Mouse (Mus musculus): Measurements from ENCODE around the gene B3galt2.
"Not testable (repeated sequence)": the region's sequence is repeated elsewhere in the genome, so short reads cannot be mapped to it uniquely, and the experiment has no call there.

Gene B3galt2

DNA sequence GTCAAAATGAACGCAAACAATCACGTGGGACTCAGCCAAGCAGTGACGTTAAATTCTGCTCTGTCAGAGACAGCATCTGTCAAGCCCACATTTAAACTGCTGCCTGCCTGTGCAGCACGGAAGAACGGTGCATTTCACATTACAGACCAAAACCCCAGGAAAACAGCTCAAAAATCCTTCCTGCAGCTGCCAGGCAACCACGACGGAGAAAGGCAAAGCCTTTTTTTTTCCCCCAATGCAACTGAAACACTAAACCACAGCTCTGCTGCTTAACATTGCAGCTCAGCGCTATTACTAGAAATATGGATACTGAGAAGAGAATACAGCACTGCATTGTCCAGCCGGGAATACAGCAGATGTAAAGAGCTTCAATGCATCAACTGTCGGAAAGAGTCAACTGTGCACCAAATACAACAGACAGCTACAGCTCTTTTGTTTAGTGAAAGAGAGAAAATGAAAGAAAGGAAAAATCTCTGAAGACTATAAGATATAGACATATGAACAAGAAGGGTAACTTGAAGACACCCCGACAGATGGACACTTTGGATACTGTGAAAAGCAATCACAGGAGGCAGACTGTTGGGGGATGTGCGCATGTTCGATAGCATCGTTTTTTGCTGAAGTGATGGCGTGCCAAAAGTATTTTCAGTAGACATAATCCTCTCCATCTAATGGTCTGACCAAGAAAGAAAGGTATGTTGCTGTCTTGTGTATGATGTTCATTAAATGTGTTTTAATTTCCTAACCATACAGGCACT is at the start of gene B3galt2:
Gene B3galt2 (plus strand): TSS at position 15 of the 758 bp plus-strand sequence.
- in situ Hi-C loops (cut with MboI; ENCODE audit: low pct_unique_long_range_greater_than_20kb in 1 of 2, low sequenced_read_pairs in 2 of 2, unreplicated experiment in 1 of 2) = no loop called here

DNA sequence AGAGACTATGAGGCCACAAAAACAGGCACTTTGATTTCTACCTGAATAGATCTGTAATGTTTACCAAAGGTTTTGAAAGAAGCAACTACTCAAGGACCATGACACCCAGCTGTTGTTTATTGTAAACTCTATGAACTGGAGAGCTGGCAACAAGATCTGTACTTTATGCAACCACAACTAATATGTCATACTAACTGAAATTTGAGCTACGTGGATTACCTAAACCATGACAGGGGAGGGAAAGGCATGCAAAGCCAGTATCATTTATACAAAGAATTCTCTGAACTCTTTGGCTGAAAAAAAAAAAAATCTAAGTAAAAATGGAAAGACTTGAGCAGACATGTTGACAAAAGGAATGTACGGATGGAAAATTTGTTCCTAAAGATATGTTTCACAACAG is 43.6 kb upstream of the B3galt2 start:
- in situ Hi-C loops (cut with MboI; ENCODE audit: low pct_unique_long_range_greater_than_20kb in 1 of 2, low sequenced_read_pairs in 2 of 2, unreplicated experiment in 1 of 2) = no loop called here

DNA sequence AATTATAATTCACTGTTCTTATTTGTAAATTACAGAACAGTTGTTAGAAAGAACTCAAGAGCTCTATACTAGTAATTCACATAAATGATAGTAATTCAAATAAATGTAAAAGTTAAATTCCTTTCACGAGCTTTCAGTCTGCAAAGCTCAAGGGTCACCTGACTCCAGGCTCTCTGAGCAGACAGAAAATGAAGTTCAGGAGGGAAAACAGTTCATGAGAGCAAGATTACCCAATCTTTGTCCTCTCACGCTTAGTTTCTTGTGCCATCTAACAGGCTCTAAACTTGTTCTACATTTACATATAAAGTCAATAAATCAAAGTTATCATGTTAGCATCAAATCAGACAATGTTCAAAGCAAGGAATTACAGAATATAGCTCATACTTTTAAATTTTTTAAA is 31.6 kb upstream of the B3galt2 start:
- in situ Hi-C loops (cut with MboI; ENCODE audit: low pct_unique_long_range_greater_than_20kb in 1 of 2, low sequenced_read_pairs in 2 of 2, unreplicated experiment in 1 of 2) = no loop called here

- in situ Hi-C loops (cut with MboI; ENCODE audit: low pct_unique_long_range_greater_than_20kb in 1 of 2, low sequenced_read_pairs in 2 of 2, unreplicated experiment in 1 of 2) = no loop called here
Observed at GRCm38 (mm10) chr1:143612901-143613300, 27.6 kb upstream of the B3galt2 start.

- in situ Hi-C loops (cut with MboI; ENCODE audit: low pct_unique_long_range_greater_than_20kb in 1 of 2, low sequenced_read_pairs in 2 of 2, unreplicated experiment in 1 of 2) = no loop called here
Observed at GRCm38 (mm10) chr1:143619760-143620159, 20.7 kb upstream of the B3galt2 start.

DNA sequence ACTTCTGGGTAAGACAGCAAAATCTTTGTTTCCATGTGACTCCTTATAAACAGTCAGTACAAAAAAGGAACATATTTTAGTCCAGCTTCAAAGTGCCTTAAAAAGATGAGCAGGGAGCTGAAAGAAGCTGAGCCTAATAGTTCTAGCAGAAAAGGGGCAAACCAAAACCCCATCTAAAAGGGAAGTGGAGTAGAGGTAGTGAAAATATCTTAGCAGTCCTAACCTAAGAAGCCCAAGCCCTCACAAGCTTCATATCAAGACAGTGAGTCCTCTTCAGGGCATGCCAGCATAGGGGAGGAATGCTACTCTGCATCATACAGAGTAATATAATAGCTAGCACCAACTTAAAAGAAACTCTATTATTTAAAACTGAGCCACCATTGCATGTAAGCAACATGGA is 18.5 kb upstream of the B3galt2 start:
- in situ Hi-C loops (cut with MboI; ENCODE audit: low pct_unique_long_range_greater_than_20kb in 1 of 2, low sequenced_read_pairs in 2 of 2, unreplicated experiment in 1 of 2) = no loop called here

GRCm38 (mm10) chr1:143622634-143623033 is 17.8 kb upstream of the B3galt2 start:
- in situ Hi-C loops (cut with MboI; ENCODE audit: low pct_unique_long_range_greater_than_20kb in 1 of 2, low sequenced_read_pairs in 2 of 2, unreplicated experiment in 1 of 2) = no loop called here

- in situ Hi-C loops (cut with MboI; ENCODE audit: low pct_unique_long_range_greater_than_20kb in 1 of 2, low sequenced_read_pairs in 2 of 2, unreplicated experiment in 1 of 2) = no loop called here
Observed at GRCm38 (mm10) chr1:143631337-143631736, 9.1 kb upstream of the B3galt2 start.

GRCm38 (mm10) chr1:143632361-143632760 is 8.1 kb upstream of the B3galt2 start:
- in situ Hi-C loops (cut with MboI; ENCODE audit: low pct_unique_long_range_greater_than_20kb in 1 of 2, low sequenced_read_pairs in 2 of 2, unreplicated experiment in 1 of 2) = no loop called here

- in situ Hi-C loops (cut with MboI; ENCODE audit: low pct_unique_long_range_greater_than_20kb in 1 of 2, low sequenced_read_pairs in 2 of 2, unreplicated experiment in 1 of 2) = no loop called here
Observed at GRCm38 (mm10) chr1:143632854-143633587, 7.4 kb upstream of the B3galt2 start.

- in situ Hi-C loops (cut with MboI; ENCODE audit: low pct_unique_long_range_greater_than_20kb in 1 of 2, low sequenced_read_pairs in 2 of 2, unreplicated experiment in 1 of 2) = no loop called here
Observed at GRCm38 (mm10) chr1:143644221-143644620, 3.8 kb downstream of the B3galt2 start.

- in situ Hi-C loops (cut with MboI; ENCODE audit: low pct_unique_long_range_greater_than_20kb in 1 of 2, low sequenced_read_pairs in 2 of 2, unreplicated experiment in 1 of 2) = no loop called here
Observed at GRCm38 (mm10) chr1:143645386-143645785, 4.9 kb downstream of the B3galt2 start.

- in situ Hi-C loops (cut with MboI; ENCODE audit: low pct_unique_long_range_greater_than_20kb in 1 of 2, low sequenced_read_pairs in 2 of 2, unreplicated experiment in 1 of 2) = no loop called here
Observed at GRCm38 (mm10) chr1:143646219-143646618, 5.8 kb downstream of the B3galt2 start.

- in situ Hi-C loops (cut with MboI; ENCODE audit: low pct_unique_long_range_greater_than_20kb in 1 of 2, low sequenced_read_pairs in 2 of 2, unreplicated experiment in 1 of 2) = no loop called here
Observed at GRCm38 (mm10) chr1:143650317-143650716, 9.9 kb downstream of the B3galt2 start.

DNA sequence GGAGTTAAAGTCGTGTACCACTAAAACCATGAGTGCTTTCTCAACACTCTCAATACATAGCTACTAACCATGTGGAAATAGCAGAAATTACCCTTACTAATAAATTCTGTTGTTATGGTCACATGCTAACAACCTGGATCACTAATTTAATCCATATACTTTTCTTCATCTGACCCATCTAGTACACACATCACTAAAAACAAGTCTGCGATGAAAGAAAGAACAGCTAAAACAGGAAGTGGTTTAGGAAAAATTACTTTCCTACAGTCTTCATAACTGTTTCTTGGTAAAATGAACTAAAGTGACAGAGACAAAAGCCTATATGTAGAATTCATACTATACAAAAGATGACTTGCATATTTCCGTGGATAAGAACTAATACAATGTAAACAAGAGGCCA is 13.2 kb downstream of the B3galt2 start:
- in situ Hi-C loops (cut with MboI; ENCODE audit: low pct_unique_long_range_greater_than_20kb in 1 of 2, low sequenced_read_pairs in 2 of 2, unreplicated experiment in 1 of 2) = no loop called here

- in situ Hi-C loops (cut with MboI; ENCODE audit: low pct_unique_long_range_greater_than_20kb in 1 of 2, low sequenced_read_pairs in 2 of 2, unreplicated experiment in 1 of 2) = no loop called here
Observed at GRCm38 (mm10) chr1:143663197-143663596, 22.7 kb downstream of the B3galt2 start.

DNA sequence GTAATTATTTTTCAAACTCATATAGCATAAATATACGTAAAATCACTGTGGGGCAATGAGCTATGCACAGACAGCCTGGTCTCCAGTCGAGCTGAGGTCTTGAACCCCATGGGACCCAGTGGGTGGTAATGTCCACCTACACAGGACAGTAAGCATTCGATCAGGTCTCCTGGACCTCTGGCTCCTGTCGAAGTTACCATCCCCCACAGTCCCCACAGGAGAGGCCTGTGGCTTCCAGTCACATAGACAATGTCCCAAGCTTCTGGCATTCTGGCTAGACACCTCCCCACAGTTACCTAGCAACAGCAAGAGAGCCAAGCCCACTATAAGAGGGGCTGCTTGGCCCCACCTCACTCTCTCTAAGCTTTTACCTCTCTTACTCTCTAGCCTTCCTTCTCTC is 24.3 kb downstream of the B3galt2 start:
- in situ Hi-C loops (cut with MboI; ENCODE audit: low pct_unique_long_range_greater_than_20kb in 1 of 2, low sequenced_read_pairs in 2 of 2, unreplicated experiment in 1 of 2) = not testable (repeated sequence)

DNA sequence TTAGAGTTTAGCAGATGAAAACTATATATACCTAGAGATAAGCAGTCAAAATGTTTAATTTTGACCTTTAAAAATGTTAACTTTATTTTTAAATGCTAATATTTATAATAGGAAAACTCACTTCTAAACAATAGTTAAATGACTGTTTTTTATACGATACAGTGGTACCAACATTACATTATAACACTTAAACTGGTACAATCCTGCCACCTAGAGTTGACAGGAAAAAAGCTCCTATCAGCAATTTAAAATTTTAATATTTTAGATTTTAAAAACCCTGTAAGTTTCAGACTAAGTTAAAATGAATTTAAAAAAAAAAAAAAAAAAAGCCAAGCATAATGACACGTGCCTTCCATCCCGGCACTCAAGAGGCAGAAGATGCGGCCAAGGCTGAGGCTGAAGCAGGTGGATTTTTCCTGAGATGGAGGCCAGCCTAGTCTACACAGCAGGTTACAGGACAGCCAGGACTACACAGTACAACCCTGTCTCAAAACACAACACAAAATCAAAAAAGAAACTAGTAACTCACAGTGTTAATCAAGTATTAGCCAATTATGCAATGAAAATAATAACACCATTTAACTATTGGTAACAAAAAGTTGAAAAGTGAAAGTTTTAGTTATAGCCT is 35.4 kb downstream of the B3galt2 start:
- in situ Hi-C loops (cut with MboI; ENCODE audit: low pct_unique_long_range_greater_than_20kb in 1 of 2, low sequenced_read_pairs in 2 of 2, unreplicated experiment in 1 of 2) = no loop called here

GRCm38 (mm10) chr1:143681108-143681507 is 40.6 kb downstream of the B3galt2 start:
- in situ Hi-C loops (cut with MboI; ENCODE audit: low pct_unique_long_range_greater_than_20kb in 1 of 2, low sequenced_read_pairs in 2 of 2, unreplicated experiment in 1 of 2) = no loop called here
